Mouse (Mus musculus) NIH3T3 (cell line): ENCODE data around the gene Grm8.
A peak's percentile ranks its signal among the peaks of the same experiment; 100 is the strongest.
"Not testable (repeated sequence)": the region's sequence is repeated elsewhere in the genome, so short reads cannot be mapped to it uniquely, and the experiment has no call there.

Experiments used
- DNase-seq: peaks from one replicate; pipeline ENCODE4 v3.0.0-alpha.2; 2012; ENCODE audit warnings: low read depth

Gene Grm8

GRCm38 (mm10) chr6:27885786-27886185 lies 249.2 kb downstream of the Grm8 start:
- DNase-seq, result no peak

DNA sequence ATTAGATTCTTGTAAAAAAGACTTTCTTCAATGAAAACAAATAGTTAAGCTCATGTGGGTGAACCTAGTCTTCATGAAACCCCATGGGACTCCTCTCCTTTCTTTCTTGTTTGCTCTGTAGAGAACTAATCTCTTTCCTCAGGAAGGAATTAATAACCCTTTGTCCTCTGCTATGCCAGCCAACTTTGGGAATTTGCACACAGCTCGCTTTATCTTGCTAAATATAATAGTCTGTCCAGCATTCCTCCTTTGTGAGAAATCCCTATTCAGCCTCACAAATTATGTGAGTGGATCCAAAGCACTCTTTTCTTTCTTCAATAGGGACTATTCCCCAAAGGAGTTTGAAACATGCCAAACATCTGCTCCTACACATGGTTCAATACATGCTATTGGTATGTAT lies 285.3 kb downstream of the Grm8 start:
- DNase-seq, result no peak

GRCm38 (mm10) chr6:27836159-27836558 lies 298.8 kb downstream of the Grm8 start:
- no peak for DNase-seq

DNA sequence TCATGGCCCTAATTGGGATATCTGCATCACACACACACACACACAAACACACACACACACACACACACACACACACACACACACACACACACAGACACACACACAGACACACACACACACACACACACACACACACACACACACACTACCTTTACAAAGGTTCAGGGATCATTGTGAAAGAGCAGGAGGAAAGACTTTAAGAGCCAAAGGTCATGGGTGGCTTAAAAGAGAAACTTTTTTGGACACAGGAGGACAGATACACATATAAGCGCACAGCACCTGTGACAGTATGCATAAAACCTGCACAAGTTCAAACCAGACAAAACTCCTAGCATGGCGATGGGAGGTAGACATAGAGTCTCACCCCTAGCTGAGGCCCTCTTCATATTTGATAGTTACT lies 315.2 kb downstream of the Grm8 start:
- not testable (repeated sequence) for DNase-seq

- DNase-seq, result no peak
Measured at GRCm38 (mm10) chr6:27812789-27813188, 322.2 kb downstream of the Grm8 start.

GRCm38 (mm10) chr6:27809996-27810395 lies 325.0 kb downstream of the Grm8 start:
- no peak for DNase-seq

- DNase-seq, result no peak
Measured at GRCm38 (mm10) chr6:27806741-27807140, 328.2 kb downstream of the Grm8 start.

DNA sequence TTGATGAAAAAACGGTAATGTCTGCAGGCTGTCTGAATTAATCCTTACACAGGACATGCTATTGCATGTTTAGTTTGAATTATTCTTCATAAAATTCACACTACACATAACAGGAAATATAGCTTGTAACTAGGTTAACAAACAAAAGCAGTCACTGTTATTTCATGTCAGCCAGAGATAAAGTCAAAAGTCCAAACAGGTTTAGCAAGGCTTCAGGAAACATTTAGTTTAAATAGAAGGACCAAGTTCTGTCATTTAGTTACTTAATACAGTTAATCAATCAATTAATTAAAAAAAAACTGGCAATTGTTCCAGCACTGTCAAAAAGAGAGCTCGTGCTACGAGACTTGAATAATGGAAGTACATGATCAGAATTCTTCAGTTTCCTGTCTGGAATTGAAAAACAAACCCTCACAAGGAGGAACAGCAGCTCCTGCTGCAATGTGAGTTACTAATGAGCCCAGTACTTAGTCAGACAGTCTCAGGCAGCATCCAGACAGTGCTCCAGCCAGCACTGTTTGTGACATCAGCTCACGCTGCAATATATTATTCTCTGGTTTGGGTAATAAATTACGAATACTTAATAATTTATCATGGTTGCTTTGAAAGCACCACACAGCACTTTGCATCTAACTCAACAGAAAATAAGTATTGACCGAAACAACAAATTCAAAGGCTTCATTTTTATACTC lies 334.0 kb downstream of the Grm8 start:
- DNase-seq, result no peak

GRCm38 (mm10) chr6:27798735-27799134 lies 336.2 kb downstream of the Grm8 start:
- no peak for DNase-seq

- DNase-seq, result no peak
Measured at GRCm38 (mm10) chr6:27789566-27789965, 345.4 kb downstream of the Grm8 start.

GRCm38 (mm10) chr6:27789151-27789550 lies 345.8 kb downstream of the Grm8 start:
- no peak for DNase-seq

- DNase-seq, result peak; percentile 29
Measured at GRCm38 (mm10) chr6:27782251-27782650, 352.7 kb downstream of the Grm8 start.

- DNase-seq, result no peak
Measured at GRCm38 (mm10) chr6:27781371-27781770, 353.6 kb downstream of the Grm8 start.

- no peak for DNase-seq
Measured at GRCm38 (mm10) chr6:27775646-27776271, 359.2 kb downstream of the Grm8 start.

- no peak for DNase-seq
Measured at GRCm38 (mm10) chr6:27762061-27762460, 372.9 kb downstream of the Grm8 start.

DNA sequence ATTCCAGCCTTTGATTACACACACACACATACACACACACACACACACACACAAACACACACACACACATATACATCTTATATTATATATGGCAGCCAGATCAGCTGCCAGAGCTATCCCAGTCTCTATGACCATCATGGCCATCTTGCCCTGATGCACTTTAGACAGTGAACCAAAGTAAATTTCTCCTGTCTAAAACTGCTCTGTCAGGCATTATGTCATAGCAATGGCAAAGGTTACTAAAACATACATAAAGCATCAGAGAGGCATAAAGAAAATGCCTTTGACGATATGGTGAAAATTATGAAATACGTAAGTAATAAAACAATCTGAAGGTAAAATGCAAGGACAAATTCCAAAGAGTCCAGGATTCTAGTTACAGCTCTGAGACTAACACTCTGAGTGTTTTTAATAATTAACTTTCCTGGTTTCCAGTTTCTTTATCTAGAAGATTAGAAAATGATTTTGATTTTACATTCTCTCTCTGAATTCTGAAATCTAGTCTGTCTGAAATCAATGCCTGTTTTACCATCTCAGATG lies 381.6 kb downstream of the Grm8 start:
- no peak for DNase-seq

- DNase-seq, result no peak
Measured at GRCm38 (mm10) chr6:27746493-27746892, 388.5 kb downstream of the Grm8 start.

- no peak for DNase-seq
Measured at GRCm38 (mm10) chr6:27745693-27746451, 389.1 kb downstream of the Grm8 start.

- DNase-seq, result no peak
Measured at GRCm38 (mm10) chr6:27689382-27689781, 445.6 kb downstream of the Grm8 start.

DNA sequence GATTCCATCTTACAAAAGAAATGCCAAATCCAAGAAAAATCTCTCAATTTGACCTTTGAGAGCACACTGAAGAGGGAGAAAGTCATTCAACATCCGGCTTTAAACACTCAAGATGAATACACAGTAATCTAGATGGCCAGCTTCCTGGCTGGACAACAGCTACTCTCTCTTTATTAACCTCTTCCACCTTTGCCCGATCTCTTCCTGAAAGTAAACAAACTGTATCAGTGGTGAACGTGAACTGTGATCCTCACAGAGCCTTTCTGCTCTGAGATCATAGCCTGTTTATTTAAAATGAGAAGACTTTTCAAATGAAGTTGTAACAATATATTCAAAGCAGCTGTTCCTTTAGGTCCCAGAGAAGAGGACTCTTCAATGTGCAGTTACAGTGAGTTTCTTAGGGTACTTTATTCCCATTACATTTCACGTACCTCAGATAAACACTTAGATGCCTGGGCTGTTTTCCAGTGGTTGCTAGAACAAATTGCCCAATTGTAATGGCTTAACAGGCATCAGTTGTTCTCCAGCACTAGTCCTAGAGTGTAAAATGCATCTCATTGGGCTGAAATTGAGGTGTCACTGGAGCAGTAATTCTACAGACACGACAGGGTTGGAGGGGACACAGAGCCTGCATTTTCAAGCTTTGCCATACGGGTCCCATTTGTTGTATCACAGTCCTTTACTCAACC lies 473.1 kb downstream of the Grm8 start:
- no peak for DNase-seq

GRCm38 (mm10) chr6:27657520-27657919 lies 477.5 kb downstream of the Grm8 start:
- DNase-seq, result peak; percentile 72

- DNase-seq, result peak; percentile 56
Measured at GRCm38 (mm10) chr6:27646503-27646902, 488.5 kb downstream of the Grm8 start.
